Mouse (Mus musculus): ENCODE results near the gene Ano2. TPM values are rescaled to one million over a fixed set of nuclear protein-coding genes. Genes with fewer than 3 reads are reported as not detected.
A peak's percentile ranks its signal among the peaks of the same experiment; 100 is the strongest.

Ano2 gene
- total RNA-seq, 2 experiments from 2014 or later = not detected

- DNase-seq = no peak
Observed at GRCm38 (mm10) chr6:125914446-125914845, 224.2 kb downstream of the Ano2 start.

- no peak for DNase-seq
Observed at GRCm38 (mm10) chr6:125922746-125923145, 232.5 kb downstream of the Ano2 start.

- DNase-seq = no peak
Observed at GRCm38 (mm10) chr6:125924979-125925378, 234.8 kb downstream of the Ano2 start.

- no peak for DNase-seq
Observed at GRCm38 (mm10) chr6:125925861-125926260, 235.6 kb downstream of the Ano2 start.

GRCm38 (mm10) chr6:125931926-125932325, 241.7 kb downstream of the Ano2 start:
- DNase-seq = no peak

GRCm38 (mm10) chr6:125954965-125955364, 264.7 kb downstream of the Ano2 start:
- DNase-seq = peak; percentile 16 to 60

- DNase-seq = no peak
Observed at GRCm38 (mm10) chr6:125973551-125973950, 283.3 kb downstream of the Ano2 start.

- no peak for DNase-seq
Observed at GRCm38 (mm10) chr6:125975788-125976465, 285.7 kb downstream of the Ano2 start.

- no peak for DNase-seq
Observed at GRCm38 (mm10) chr6:125979601-125980000, 289.4 kb downstream of the Ano2 start.

- DNase-seq = no peak
Observed at GRCm38 (mm10) chr6:125984050-125984449, 293.8 kb downstream of the Ano2 start.

GRCm38 (mm10) chr6:125992731-125993130, 302.5 kb downstream of the Ano2 start:
- peak; percentile 14 to 36 for DNase-seq

- DNase-seq = no peak
Observed at GRCm38 (mm10) chr6:126001797-126002196, 311.6 kb downstream of the Ano2 start.

- no peak for DNase-seq
Observed at GRCm38 (mm10) chr6:126003002-126003742, 313.0 kb downstream of the Ano2 start.

GRCm38 (mm10) chr6:126006647-126007046, 316.4 kb downstream of the Ano2 start:
- DNase-seq = no peak

- peak; percentile 27 to 56 for DNase-seq
Observed at GRCm38 (mm10) chr6:126009083-126009482, 318.9 kb downstream of the Ano2 start.

- no peak for DNase-seq
Observed at GRCm38 (mm10) chr6:126016991-126017390, 326.8 kb downstream of the Ano2 start.

- no peak for DNase-seq
Observed at GRCm38 (mm10) chr6:126018411-126018810, 328.2 kb downstream of the Ano2 start.

- DNase-seq = peak; percentile 24 to 46
Observed at GRCm38 (mm10) chr6:126033693-126034402, 343.6 kb downstream of the Ano2 start.

- DNase-seq = no peak
Observed at GRCm38 (mm10) chr6:126034403-126034724, 344.1 kb downstream of the Ano2 start.

GRCm38 (mm10) chr6:126034728-126035127, 344.5 kb downstream of the Ano2 start:
- DNase-seq = peak; percentile 74 to 79

GRCm38 (mm10) chr6:126035621-126036020, 345.4 kb downstream of the Ano2 start:
- DNase-seq = peak in 1 of 2 experiments; percentile 43

GRCm38 (mm10) chr6:126045931-126046330, 355.7 kb downstream of the Ano2 start:
- DNase-seq = peak; percentile 18 to 49

GRCm38 (mm10) chr6:126048206-126048605, 358.0 kb downstream of the Ano2 start:
- DNase-seq = no peak
